Mouse (Mus musculus): ENCODE results near the gene Asphd2.

Asphd2 gene

GRCm38 (mm10) chr5:112349169-112349568 lies 45.5 kb downstream of the Asphd2 start:
- no peak for DNase-seq (ENCODE audit: low spot score)

- peak; percentile 38 for DNase-seq (ENCODE audit: low spot score)
Observed at GRCm38 (mm10) chr5:112346211-112346965, 48.3 kb downstream of the Asphd2 start.

- no peak for DNase-seq (ENCODE audit: low spot score)
Observed at GRCm38 (mm10) chr5:112344092-112344960, 50.3 kb downstream of the Asphd2 start.

GRCm38 (mm10) chr5:112343205-112343595 lies 51.5 kb downstream of the Asphd2 start:
- DNase-seq (ENCODE audit: low spot score): peak; percentile 67

- DNase-seq (ENCODE audit: low spot score): peak; percentile 90
Observed at GRCm38 (mm10) chr5:112342463-112343204, 52.0 kb downstream of the Asphd2 start, which contains the start of the genes Srrd and Hps4. TSS of gene Srrd (minus strand) at chr5:112343040. TSS of gene Hps4 (plus strand) at chr5:112343083.

- peak; percentile 55 for DNase-seq (ENCODE audit: low spot score)
Observed at GRCm38 (mm10) chr5:112339215-112339614, 55.5 kb downstream of the Asphd2 start.

- no peak for DNase-seq (ENCODE audit: low spot score)
Observed at GRCm38 (mm10) chr5:112337004-112337403, 57.7 kb downstream of the Asphd2 start.

GRCm38 (mm10) chr5:112335473-112335872 lies 59.2 kb downstream of the Asphd2 start:
- peak; percentile 79 for DNase-seq (ENCODE audit: low spot score)

Measured in MN1 (cell line).